ENCODE assay signal across 18 mouse cellular contexts in the genomic region with DNA sequence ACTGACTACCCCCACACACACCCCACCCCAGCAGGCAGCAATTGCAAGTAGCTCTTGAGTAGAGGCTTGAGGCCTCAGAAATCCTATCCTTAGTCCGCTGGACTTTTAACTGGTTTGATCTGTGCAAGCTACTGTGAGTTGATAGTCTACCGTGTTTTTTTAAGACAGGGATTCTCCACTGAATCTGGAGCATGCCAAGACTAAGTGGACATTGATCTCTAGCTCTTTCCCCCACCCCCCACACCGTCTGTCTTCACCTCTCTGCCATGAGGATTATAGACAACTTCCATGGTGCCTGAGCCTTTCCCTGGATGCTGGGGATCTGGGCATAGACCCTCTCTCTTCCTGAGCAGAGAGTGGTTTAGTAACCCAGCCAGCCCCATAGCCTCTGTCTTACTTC.
A peak's percentile ranks its signal among the peaks of the same experiment; 100 is the strongest.
DNase-seq lines count a peak whose midpoint lies in the region; TF ChIP-seq lines count a peak whose summit lies in the region.
"Had no signal": no experiment of that assay in that cellular context is flagged by ENCODE, and none has a peak within 500 bp of the region (broad histone marks: within the 10 kb centered on the region; RNA-seq: fewer than 3 reads in every experiment).

No protein-coding gene starts in this region.

- WGBS in kidney, adult 2 months = 50% methylated on average over 3 of the region's 3 CpGs

- intact Hi-C loops in left cerebral cortex, postnatal 25 days (cut with DNase I) = no loop called here

- H3K27ac ChIP-seq in kidney, adult 2 months (ENCODE audit: insufficient read depth, low read depth, low read length) = peak overlapping the region; percentile 35
- H3K27ac ChIP-seq: embryonic facial prominence, embryonic 12.5 days; forebrain, embryonic 15.5 days; heart, embryonic 13.5 days had no signal

- TF ChIP-seq CTCF in kidney, adult 2 months (conservative IDR thresholded peaks at IDR 0.05; ENCODE audit: insufficient read depth, insufficient read length, low read depth, low read length) = no peak

- no peak for TF ChIP-seq POLR2A in kidney, adult 2 months (IDR thresholded peaks at IDR 0.05; ENCODE audit: low read depth, low read length)

- no peak overlapping the region for H3K4me3 ChIP-seq in kidney, adult 2 months (ENCODE audit: insufficient read depth, low read depth, low read length)
- H3K4me3 ChIP-seq: embryonic facial prominence, embryonic 12.5 days; forebrain, embryonic 15.5 days; heart, embryonic 13.5 days had no signal

- no peaks in the 10 kb centered on the region for H3K27me3 ChIP-seq in kidney, adult 2 months (replicated peaks; ENCODE audit: control insufficient read depth, insufficient read depth, low read length)
- H3K27me3 ChIP-seq: embryonic facial prominence, embryonic 12.5 days; forebrain, embryonic 15.5 days; heart, embryonic 13.5 days had no signal

- no peaks in the 10 kb centered on the region for H3K36me3 ChIP-seq in kidney, adult 2 months (ENCODE audit: control insufficient read depth, insufficient read depth, low read length)
- H3K36me3 ChIP-seq: embryonic facial prominence, embryonic 12.5 days; forebrain, embryonic 15.5 days; G1E; heart, embryonic 13.5 days had no signal

- DNase-seq in heart, adult 11 months = peak; percentile 73
- DNase-seq in heart, adult 18-20 months = no peak
- peak; percentile 88 for DNase-seq in kidney, adult 2 months
- DNase-seq in kidney, postnatal 10 days = peak; percentile 62
- DNase-seq in kidney, postnatal 4 days = peak; percentile 21 to 51
- DNase-seq in thymus, postnatal 36 days = no peak
- DNase-seq in left cerebral cortex, postnatal 25 days (ENCODE audit: low spot score in 2 of 2) = no peak
- DNase-seq: adrenal gland, adult 8-10 months; B cell, adult 2 months; cerebellum, adult 11 months; cerebellum, adult 8-10 months; cerebellum, postnatal 14 days; gastrocnemius, postnatal 10 days; heart, postnatal 36 days had no signal

- peaks cover 29% of the 10 kb centered on the region for H3K4me1 ChIP-seq in kidney, adult 2 months (ENCODE audit: control insufficient read depth, insufficient read depth, low read length)
- H3K4me1 ChIP-seq: embryonic facial prominence, embryonic 12.5 days; forebrain, embryonic 15.5 days had no signal

Comparison
In these comparisons a context has a peak if more than half of its experiments do, and no peak if none do; other contexts are left out.
1. DNase-seq: peak in heart, adult 11 months (single experiment), kidney, adult 2 months (single experiment), kidney, postnatal 10 days (single experiment) and kidney, postnatal 4 days (2 of 2); none in heart, adult 18-20 months (0 of 2), thymus, postnatal 36 days (0 of 2) and left cerebral cortex, postnatal 25 days (0 of 2).